In genomic region chr5:105517992-105518625, GRCm38 (mm10) we compare ENCODE assay signal across 8 mouse cellular contexts. TPM values are rescaled to one million over a fixed set of nuclear protein-coding genes. Genes with fewer than 3 reads are reported as not detected.
DNase-seq lines count a peak whose midpoint lies in the region; TF ChIP-seq lines count a peak whose summit lies in the region.

No protein-coding gene starts in this region.

- peaks cover 4% of the 10 kb centered on the region for H3K4me1 ChIP-seq in bone marrow, adult 2 months (ENCODE audit: control insufficient read depth, insufficient read depth, low read length)

- no peak for TF ChIP-seq POLR2A in bone marrow, adult 2 months (IDR thresholded peaks at IDR 0.05; ENCODE audit: borderline replicate concordance, control insufficient read depth, low read depth, low read length)

- 10% methylated on average over 7 of the region's 7 CpGs for WGBS in bone marrow, adult 2 months
- WGBS in macrophage (ENCODE audit: missing documents) = 28% methylated on average over 5 of the region's 7 CpGs

- peak overlapping the region; percentile 77 for H3K27ac ChIP-seq in bone marrow, adult 2 months (ENCODE audit: control insufficient read depth, insufficient read depth, low read depth, low read length, poor library complexity)
- no peak overlapping the region for H3K27ac ChIP-seq in macrophage

- peak; percentile 91 for DNase-seq in heart, adult 11 months
- DNase-seq in heart, postnatal 25 days (ENCODE audit: low spot score) = no peak
- DNase-seq in heart, postnatal 10 days = peak; percentile 32 to 52
- no peak for DNase-seq in embryo, embryonic 9.5 days (ENCODE audit: extremely low spot score)
- DNase-seq in adrenal gland, postnatal 36 days = no peak
- DNase-seq in ovary, postnatal 10 days (ENCODE audit: low spot score) = no peak

- H3K4me3 ChIP-seq in bone marrow, adult 2 months (replicated peaks; ENCODE audit: control insufficient read depth, low read depth, low read length) = peak overlapping the region; percentile 52
- peak overlapping the region; percentile 61; the same call in 1 of the 2 replicates for H3K4me3 ChIP-seq in macrophage (ENCODE audit: inconsistent target)

- intact Hi-C loops in heart, postnatal 25 days (cut with DNase I) = loop anchor here (2.0 kb wide), 1 partner anchor 23 kb away; no protein-coding TSS in a partner anchor
- intact Hi-C loops in heart, postnatal 10 days (cut with DNase I) = loop anchor here (2.0 kb wide), 3 partner anchors 19 to 351 kb away; no protein-coding TSS in a partner anchor

- H3K36me3 ChIP-seq in macrophage (ENCODE audit: inconsistent target) = no peaks in the 10 kb centered on the region

- peaks cover 33% of the 10 kb centered on the region for H3K79me2 ChIP-seq in macrophage (ENCODE audit: inconsistent target)

- TF ChIP-seq CTCF in bone marrow, adult 2 months (IDR thresholded peaks at IDR 0.05; ENCODE audit: control insufficient read depth, insufficient read depth, low read length) = no peak

RNA-seq across cellular contexts. Expression of gene Lrrc8c, which starts 1.1 kb away (rescaled TPM):
- total RNA-seq in heart, postnatal 25 days (2021) = 10 to 100 TPM; 27.6 to 31.7 TPM
- polyA plus RNA-seq in bone marrow, adult 2 months (2011; ENCODE audit: insufficient read depth, insufficient read length, low replicate concordance, missing spikeins) = 9.2 and 9.7 TPM in 2 replicates
- total RNA-seq in heart, postnatal 10 days (2021) = 10 to 100 TPM; 55.5 to 58.8 TPM
- total RNA-seq in macrophage (2018; cell fraction: chromatin; rRNA removed) = 10 to 100 TPM in 20 of 26 experiments, 1 to 10 TPM in 6; 4.9 to 95.4 (median 17.8) TPM
- 10 to 100 TPM in 21 of 26 experiments, 1 to 10 TPM in 5; 8.1 to 51.3 (median 19.6) TPM for total RNA-seq in macrophage (2018; cell fraction: cytosol; rRNA removed)
- total RNA-seq in macrophage (2018; cell fraction: nucleus; rRNA removed) = 10 to 100 TPM in 25 of 26 experiments, 1 to 10 TPM in 1; 9.1 to 91.4 (median 28.1) TPM
- 6.3 to 7.5 TPM (median 6.9 TPM) in 3 replicates for polyA plus RNA-seq in macrophage (2018)
- 10 to 100 TPM; 23.9 to 26.6 TPM for total RNA-seq in adrenal gland, postnatal 36 days (2021)

Comparison
In these comparisons a context has a peak if more than half of its experiments do, and no peak if none do; other contexts are left out.
1. DNase-seq: peak in heart, adult 11 months (single experiment) and heart, postnatal 10 days (2 of 2); none in heart, postnatal 25 days (single experiment), embryo, embryonic 9.5 days (single experiment), adrenal gland, postnatal 36 days (0 of 2) and ovary, postnatal 10 days (single experiment).